Mouse (Mus musculus) bone marrow macrophage, adult 2 months (primary cell): Measurements from ENCODE around the gene Pex16. TPM values are rescaled to one million over a fixed set of nuclear protein-coding genes. Genes with fewer than 3 reads are reported as not detected.

Experiments
- H3K27ac ChIP-seq: 2 replicates; pipeline ENCODE4 v1.5.1; 2012; ENCODE audit warnings: low read depth, low read length; ENCODE audit not compliant: insufficient read depth
- H3K4me1 ChIP-seq: 2 replicates; pipeline ENCODE4 v1.6.1; 2012; ENCODE audit warnings: low read length; ENCODE audit not compliant: control insufficient read depth, insufficient read depth
- H3K4me3 ChIP-seq: 2 replicates; pipeline ENCODE4 v1.5.1; 2012; ENCODE audit warnings: mild to moderate bottlenecking, low read length, moderate library complexity; ENCODE audit not compliant: insufficient read depth
- CTCF ChIP-seq: IDR thresholded peaks from 2 replicates; pipeline ENCODE4 v1.5.1; 2012; ENCODE audit warnings: low read depth, mild to moderate bottlenecking, low read length, moderate library complexity
- POLR2A ChIP-seq: IDR thresholded peaks from 2 replicates; pipeline ENCODE4 v1.6.1; 2012; ENCODE audit warnings: mild to moderate bottlenecking, low read depth, low read length, borderline replicate concordance
- polyA plus RNA-seq: library from polyadenylated mRNA; stranded (reverse); fragments of >200 nt; gene quantifications from 2 replicates; pipeline ENCODE4 v1.2.4, GENCODE M21; 2012; ENCODE audit not compliant: missing spikeins, insufficient read depth, insufficient read length

Gene Pex16
- 14.3 and 17.7 TPM in 2 replicates for polyA plus RNA-seq

- peak within 1 kb of the TSS; percentile 74 for H3K27ac ChIP-seq
- H3K4me3 ChIP-seq, result peak within 1 kb of the TSS; percentile 91
- TF ChIP-seq POLR2A, result no peak
- no peak for TF ChIP-seq CTCF
- peaks cover 17% of the 10 kb centered on the region for H3K4me1 ChIP-seq
Observed at GRCm38 (mm10) chr2:92374514-92374913, at the start of gene Pex16, which contains the start of gene Large2. Pex16 (plus strand) TSS chr2:92374676. Large2 (minus strand) TSS chr2:92374869.

GRCm38 (mm10) chr2:92325676-92326075 lies 48.8 kb upstream of the Pex16 start:
- H3K27ac ChIP-seq, result no peak overlapping the region
- no peaks in the 10 kb centered on the region for H3K4me1 ChIP-seq
- H3K4me3 ChIP-seq, result no peak overlapping the region
- no peak for TF ChIP-seq POLR2A
- TF ChIP-seq CTCF, result no peak

DNA sequence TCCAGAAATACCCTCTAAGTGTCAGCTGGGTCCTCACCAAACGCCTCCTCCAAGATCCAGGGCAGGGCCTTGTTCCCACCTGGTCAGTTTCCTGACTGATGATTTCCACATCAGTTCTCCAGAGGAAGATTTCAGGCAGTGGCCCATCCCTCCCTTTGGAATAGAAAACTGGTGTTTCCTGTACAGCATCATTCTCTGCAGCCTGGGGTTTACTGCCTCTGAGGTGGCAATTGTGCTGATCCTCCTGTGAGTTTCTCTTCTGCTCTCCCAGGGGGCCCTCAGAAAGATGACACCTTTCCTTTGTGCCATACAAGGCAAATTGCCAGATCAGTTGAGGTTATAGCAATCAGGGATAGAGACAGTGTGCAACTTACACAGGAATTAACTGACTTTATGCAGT lies 48.3 kb upstream of the Pex16 start:
- TF ChIP-seq POLR2A (no peak), CTCF (no peak)
- Histone ChIP-seq H3K4me3 (no peak overlapping the region), H3K4me1 (no peaks in the 10 kb centered on the region)

DNA sequence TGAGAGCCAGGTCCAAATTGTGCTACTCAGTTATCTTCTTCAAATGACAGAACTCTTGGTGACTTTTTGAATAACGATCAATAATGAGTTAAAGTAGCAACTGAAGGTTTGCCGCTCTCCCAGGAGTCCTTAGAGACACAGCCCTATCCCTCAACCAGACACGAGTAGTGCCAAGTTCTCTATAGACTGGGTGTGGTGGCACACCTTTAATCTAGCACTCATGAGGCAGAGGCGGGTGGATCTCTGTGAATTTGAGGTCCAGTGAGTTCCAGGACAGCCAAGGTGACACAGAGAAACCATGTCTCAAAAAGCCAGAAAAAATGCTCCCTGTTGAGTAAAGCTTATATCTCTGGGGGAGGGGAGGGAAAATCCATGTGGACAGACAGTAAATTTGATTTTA lies 46.9 kb upstream of the Pex16 start:
- Histone ChIP-seq H3K4me3 (no peak overlapping the region), H3K27ac (no peak overlapping the region), H3K4me1 (no peaks in the 10 kb centered on the region)
- TF ChIP-seq CTCF (no peak), POLR2A (no peak)

More for the DNA sequence above, 48.3 kb upstream of the Pex16 start:
- no peak overlapping the region for H3K27ac ChIP-seq

DNA sequence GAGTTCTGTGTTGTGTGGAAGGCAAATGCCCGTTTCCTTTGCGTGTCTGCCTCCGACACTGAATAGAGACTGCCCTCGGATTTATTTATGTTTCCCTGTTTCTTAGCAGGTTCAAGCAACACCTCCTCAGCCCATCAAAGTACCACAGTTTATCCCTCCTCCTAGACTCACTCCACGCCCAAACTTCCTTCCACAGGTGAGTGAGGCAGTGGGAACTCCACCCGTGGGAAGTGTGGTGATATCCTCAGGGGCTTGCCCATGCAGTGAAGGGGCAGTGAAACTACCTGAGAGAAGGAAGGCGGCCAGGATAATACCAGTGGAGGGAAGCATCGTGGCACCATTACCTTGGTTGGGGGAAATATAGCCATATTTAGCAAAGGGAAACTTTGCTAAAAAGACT lies 46.3 kb upstream of the Pex16 start:
- Histone ChIP-seq H3K4me3 (no peak overlapping the region), H3K27ac (no peak overlapping the region), H3K4me1 (no peaks in the 10 kb centered on the region)
- TF ChIP-seq POLR2A, result no peak
- TF ChIP-seq CTCF, result no peak

DNA sequence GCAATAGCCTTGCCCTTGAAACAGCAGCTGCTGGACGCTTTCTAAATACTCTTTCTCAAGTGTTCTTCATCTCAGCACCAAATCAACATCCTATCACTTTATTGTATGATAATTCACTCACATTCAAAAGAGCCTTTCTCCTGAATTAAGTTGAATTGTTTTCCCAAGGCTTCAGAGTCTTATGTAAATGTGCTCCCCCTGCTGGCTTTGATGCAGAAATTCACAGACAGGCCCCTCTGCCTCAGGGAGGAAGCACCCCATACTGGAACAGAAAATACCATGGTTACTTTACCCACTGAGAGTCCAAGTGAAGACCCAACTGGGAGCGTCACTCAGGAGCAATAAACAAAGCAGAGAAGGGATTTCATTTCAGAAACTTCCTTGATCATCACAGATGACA lies 43.6 kb upstream of the Pex16 start:
- Histone ChIP-seq H3K4me3 (no peak overlapping the region), H3K4me1 (no peaks in the 10 kb centered on the region), H3K27ac (no peak overlapping the region)
- TF ChIP-seq CTCF (peak; percentile 31; the same call in 1 of the 2 replicates), POLR2A (no peak)

DNA sequence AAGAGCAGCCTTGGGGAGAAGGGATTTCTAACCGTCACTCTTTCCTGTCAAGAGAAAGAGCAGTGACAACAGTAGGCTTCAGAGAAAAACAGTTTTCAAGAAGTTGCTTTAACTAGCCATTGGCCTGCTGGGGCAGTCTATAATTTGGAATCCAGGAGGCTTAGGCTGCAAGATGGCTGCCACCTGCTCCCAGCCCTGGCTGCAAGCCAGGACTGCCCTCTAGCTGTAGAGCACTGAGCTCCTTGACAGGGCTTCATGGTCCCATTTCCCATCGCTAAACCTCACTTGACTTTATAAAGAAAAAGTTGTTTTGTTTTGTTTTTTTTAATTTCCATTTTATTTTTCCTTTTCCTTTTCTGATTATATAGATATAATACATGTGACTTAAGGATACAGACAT lies 43.1 kb upstream of the Pex16 start:
- H3K4me1 ChIP-seq, result no peaks in the 10 kb centered on the region
- no peak overlapping the region for H3K27ac ChIP-seq
- TF ChIP-seq CTCF (no peak), POLR2A (no peak)
- H3K4me3 ChIP-seq, result no peak overlapping the region

DNA sequence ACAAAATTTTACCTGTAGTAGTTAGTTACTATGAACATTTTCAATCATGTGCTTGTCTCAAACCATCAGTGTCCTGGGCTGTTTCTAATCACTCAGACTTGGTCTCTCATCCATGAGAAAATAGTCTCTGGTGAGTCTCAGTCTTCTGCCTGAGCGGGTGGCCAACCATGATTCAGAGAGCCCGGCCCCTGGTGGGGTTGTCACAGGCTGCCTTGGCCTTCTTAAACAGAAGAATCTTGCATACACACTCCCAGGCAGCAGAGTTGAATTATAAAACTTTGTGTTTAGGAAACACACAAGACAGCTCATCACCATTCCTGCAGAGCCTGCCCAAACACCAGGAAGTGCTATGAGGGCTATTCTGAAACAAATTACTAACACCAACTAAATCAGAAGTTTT lies 42.6 kb upstream of the Pex16 start:
- Histone ChIP-seq H3K27ac (no peak overlapping the region), H3K4me1 (peaks cover 3% of the 10 kb centered on the region; the same call in 1 of the 2 replicates), H3K4me3 (no peak overlapping the region)
- TF ChIP-seq CTCF, result no peak
- TF ChIP-seq POLR2A, result no peak

- Histone ChIP-seq H3K27ac (no peak overlapping the region), H3K4me1 (peaks cover 4% of the 10 kb centered on the region), H3K4me3 (no peak overlapping the region)
- no peak for TF ChIP-seq POLR2A
- no peak for TF ChIP-seq CTCF
Observed at GRCm38 (mm10) chr2:92342418-92342817, 32.1 kb upstream of the Pex16 start.

- Histone ChIP-seq H3K27ac (no peak overlapping the region), H3K4me3 (no peak overlapping the region), H3K4me1 (peaks cover 2% of the 10 kb centered on the region)
- no peak for TF ChIP-seq CTCF
- no peak for TF ChIP-seq POLR2A
Observed at GRCm38 (mm10) chr2:92347191-92347590, 27.3 kb upstream of the Pex16 start.
